Mouse (Mus musculus) gastrocnemius, adult 8-10 months (tissue): ENCODE results near the gene Sarnp. TPM values are rescaled to one million over a fixed set of nuclear protein-coding genes. Genes with fewer than 3 reads are reported as not detected.

Source experiments
- DNase-seq, 2 experiments: peaks; one replicate each; pipeline ENCODE4 v3.0.0; 2022; ENCODE audit warnings: low spot score in 2 of 2
- total RNA-seq, 4 experiments: library from RNA; stranded (reverse); gene quantifications; 2 replicates each; pipeline ENCODE4 v1.2.4; 2022

The Sarnp gene
- 10 to 100 TPM; 20.0 to 29.0 (median 24.0) TPM for total RNA-seq

GRCm38 (mm10) chr10:128817033-128817432 lies at the start of gene Sarnp:
TSS of gene Sarnp (plus strand) at chr10:128817333.
- no peak for DNase-seq

- DNase-seq: no peak
These were observed 44.2 kb upstream of the Sarnp start for GRCm38 (mm10) chr10:128772895-128773294.

GRCm38 (mm10) chr10:128773685-128774084 lies 43.4 kb upstream of the Sarnp start:
- no peak for DNase-seq

GRCm38 (mm10) chr10:128778441-128778840 lies 38.7 kb upstream of the Sarnp start:
- DNase-seq: no peak

- DNase-seq: peak; percentile 72 to 76
These were observed 37.9 kb upstream of the Sarnp start for GRCm38 (mm10) chr10:128779011-128779795.

- no peak for DNase-seq
These were observed 36.9 kb upstream of the Sarnp start for GRCm38 (mm10) chr10:128780200-128780599.

- DNase-seq: no peak
These were observed 26.6 kb upstream of the Sarnp start, which contains the start of gene Mmp19 for GRCm38 (mm10) chr10:128790398-128791124. TSS of gene Mmp19 (plus strand) at chr10:128790910.

GRCm38 (mm10) chr10:128792041-128792440 lies 25.1 kb upstream of the Sarnp start:
- DNase-seq: no peak

- no peak for DNase-seq
These were observed 23.9 kb upstream of the Sarnp start for GRCm38 (mm10) chr10:128793258-128793657.

- no peak for DNase-seq
These were observed 22.7 kb upstream of the Sarnp start for GRCm38 (mm10) chr10:128794391-128794790.

- DNase-seq: no peak
These were observed 21.6 kb upstream of the Sarnp start for GRCm38 (mm10) chr10:128795581-128795980.

- DNase-seq: no peak
These were observed 18.5 kb upstream of the Sarnp start for GRCm38 (mm10) chr10:128798676-128799075.

- no peak for DNase-seq
These were observed 15.1 kb upstream of the Sarnp start for GRCm38 (mm10) chr10:128801981-128802495.

- DNase-seq: no peak
These were observed 14.2 kb upstream of the Sarnp start for GRCm38 (mm10) chr10:128802956-128803355.

GRCm38 (mm10) chr10:128803361-128803760 lies 13.8 kb upstream of the Sarnp start:
- DNase-seq: no peak

GRCm38 (mm10) chr10:128803771-128804270 lies 13.3 kb upstream of the Sarnp start, which contains the start of gene Dnajc14:
TSS of gene Dnajc14 (plus strand) at chr10:128804062.
- DNase-seq: peak; percentile 30 to 42

GRCm38 (mm10) chr10:128804271-128805091 lies 12.7 kb upstream of the Sarnp start, which contains the start of gene Tmem198b:
TSS of gene Tmem198b (minus strand) at chr10:128804370.
- peak; percentile 25 to 35 for DNase-seq

- peak; percentile 93 for DNase-seq
These were observed 11.8 kb upstream of the Sarnp start for GRCm38 (mm10) chr10:128805092-128806000.

GRCm38 (mm10) chr10:128806086-128806485 lies 11.0 kb upstream of the Sarnp start:
- no peak for DNase-seq

GRCm38 (mm10) chr10:128807018-128807417 lies 10.1 kb upstream of the Sarnp start:
- no peak for DNase-seq
